Mouse (Mus musculus) hindbrain, embryonic 16.5 days (tissue): Measurements from ENCODE around the gene Npat. TPM values are rescaled to one million over a fixed set of nuclear protein-coding genes. Genes with fewer than 3 reads are reported as not detected.

ENCODE experiments used
- ATAC-seq: fragments of 200-750 bp; cut with Nextera tagmentation; 2 replicates; pipeline ENCODE4 v1.8.0; 2017; ENCODE audit warnings: moderate TSS enrichment, moderate library complexity
- H3K27ac ChIP-seq: fragments of 300-500 bp; sonication (generic); 2 replicates; pipeline ENCODE4 v1.5.1; 2014; ENCODE audit warnings: low read depth, mild to moderate bottlenecking, control low read depth, low read length, moderate library complexity
- H3K27me3 ChIP-seq: fragments of 300-500 bp; sonication (generic); replicated peaks from 2 replicates; pipeline ENCODE4 v1.6.1; 2014; ENCODE audit warnings: low read length; ENCODE audit not compliant: control insufficient read depth, insufficient read depth
- H3K36me3 ChIP-seq: fragments of 300-500 bp; sonication (generic); 2 replicates; pipeline ENCODE4 v1.6.1; 2014; ENCODE audit warnings: mild to moderate bottlenecking, low read length, moderate library complexity, mixed read lengths; ENCODE audit not compliant: control insufficient read depth, insufficient read depth
- H3K4me1 ChIP-seq: fragments of 300-500 bp; sonication (generic); 2 replicates; pipeline ENCODE4 v1.6.1; 2014; ENCODE audit warnings: low read depth, low read length; ENCODE audit not compliant: control insufficient read depth, insufficient read depth
- H3K4me2 ChIP-seq: fragments of 300-500 bp; sonication (generic); 2 replicates; pipeline ENCODE4 v1.6.1; 2014; ENCODE audit warnings: mild to moderate bottlenecking, low read length, control low read depth, moderate library complexity
- H3K4me3 ChIP-seq: fragments of 300-500 bp; sonication (generic); 2 replicates; pipeline ENCODE4 v1.5.1; 2014; ENCODE audit warnings: mild to moderate bottlenecking, low read length, control low read depth, moderate library complexity
- H3K9ac ChIP-seq: fragments of 300-500 bp; sonication (generic); 2 replicates; pipeline ENCODE4 v1.6.1; 2014; ENCODE audit warnings: low read depth, mild to moderate bottlenecking, control low read depth, low read length, moderate library complexity
- H3K9me3 ChIP-seq: fragments of 300-500 bp; sonication (generic); 2 replicates; pipeline ENCODE4 v1.6.1; 2014; ENCODE audit warnings: mild to moderate bottlenecking, low read length, moderate library complexity; ENCODE audit not compliant: control insufficient read depth
- WGBS: fragments of 180-500 bp; shearing (Covaris S2); extraction: QIAGEN DNeasy Blood & Tissue Kit; methylation state at CpG from one replicate; pipeline ENCODE4 v1.1.7; 2014; 5-methylcytosine and 5-hydroxymethylcytosine counted together
- polyA plus RNA-seq: library from polyadenylated mRNA; unstranded; fragments of >200 nt; fragmentation: Nextera tagmentation; extraction: Ambion mirVana; gene quantifications from 2 replicates; pipeline ENCODE4 v1.2.1, GENCODE M21; 2015

The Npat gene
- 9.5 and 11.4 TPM in 2 replicates for polyA plus RNA-seq

DNA sequence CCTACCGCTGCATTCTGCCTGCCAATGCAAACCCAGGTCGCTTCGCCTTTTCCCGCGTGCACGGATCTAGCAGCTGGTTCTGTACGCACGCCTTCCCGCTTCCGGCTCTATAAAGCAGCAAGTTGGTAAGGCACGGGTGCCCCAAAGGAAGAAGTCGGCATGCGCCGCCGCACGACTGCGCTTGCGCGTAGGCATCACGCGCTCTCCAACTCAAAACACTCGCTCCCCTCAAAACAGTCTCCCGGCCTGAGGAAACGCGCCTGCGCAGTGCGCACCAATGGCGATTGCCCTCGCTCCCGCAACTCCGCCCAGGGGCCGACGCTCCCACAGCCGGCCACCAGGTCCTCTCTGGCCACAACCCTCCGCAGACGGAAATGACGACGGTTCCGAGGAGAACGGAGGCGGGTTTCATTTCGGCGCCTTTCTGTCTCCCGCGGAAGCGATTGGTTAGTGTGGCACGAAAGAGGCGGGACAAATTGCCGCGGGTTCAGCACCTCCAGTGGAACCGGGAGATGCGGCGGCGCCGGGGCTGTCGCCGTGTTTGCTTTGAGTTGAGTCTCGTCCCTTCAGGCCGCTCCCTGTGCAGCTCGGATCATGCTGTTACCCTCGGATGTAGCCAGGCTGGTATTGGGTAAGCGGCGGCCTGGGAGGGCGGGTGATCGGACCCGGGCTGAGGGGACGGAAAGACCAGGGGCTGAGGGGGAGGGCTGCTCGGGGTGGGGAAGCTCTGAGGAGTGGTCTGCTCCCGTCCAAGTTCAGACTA is at the start of gene Npat, which contains the start of gene Atm:
Npat (plus strand) TSS at position 490 of the 763 bp plus-strand sequence.
Atm (minus strand) TSS at position 183 of the 763 bp plus-strand sequence.
- Histone ChIP-seq H3K9ac (peak within 1 kb of the TSS; percentile 83), H3K27ac (peak within 1 kb of the TSS; percentile 80), H3K27me3 (no peaks in the 10 kb centered on the region), H3K4me2 (peak within 1 kb of the TSS; percentile 99), H3K4me3 (peak within 1 kb of the TSS; percentile 67), H3K9me3 (no peaks in the 10 kb centered on the region), H3K36me3 (0 out of 2 replicates have a peak, but pooled peaks cover 2% of the 10 kb centered on the region), H3K4me1 (peaks cover 21% of the 10 kb centered on the region)
- ATAC-seq = peak; percentile 100
- WGBS = 0% methylated on average over 59 of the region's 69 CpGs

DNA sequence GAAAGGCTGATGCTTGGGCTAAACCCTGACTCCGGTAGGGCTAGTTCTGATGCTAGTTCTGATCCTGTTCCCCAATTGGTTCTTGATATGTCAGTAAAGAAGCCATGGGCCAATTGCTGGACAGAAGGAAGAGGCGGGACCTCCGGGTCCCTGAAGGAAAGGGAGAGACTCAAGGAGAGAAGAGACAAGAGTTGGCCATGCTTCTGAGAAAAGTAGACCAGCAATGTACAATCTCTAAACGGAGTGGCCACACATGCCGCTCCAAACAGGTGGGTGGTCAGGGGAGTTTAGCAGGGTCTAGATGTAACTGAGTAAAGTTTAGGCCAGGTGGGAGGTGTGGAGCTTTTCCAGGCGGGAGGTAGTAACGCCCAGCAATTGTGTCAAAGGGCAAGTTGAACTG is 28.8 kb upstream of the Npat start:
- H3K27ac ChIP-seq = no peak overlapping the region
- 90% methylated on average over 7 of the region's 7 CpGs for WGBS
- no peak overlapping the region for H3K4me2 ChIP-seq
- no peaks in the 10 kb centered on the region for H3K4me1 ChIP-seq
- H3K4me3 ChIP-seq = no peak overlapping the region
- ATAC-seq = no peak
- H3K27me3 ChIP-seq = no peaks in the 10 kb centered on the region
- H3K9ac ChIP-seq = no peak overlapping the region
- H3K9me3 ChIP-seq = no peaks in the 10 kb centered on the region
- H3K36me3 ChIP-seq = peaks cover 6% of the 10 kb centered on the region; the same call in 1 of the 2 replicates

DNA sequence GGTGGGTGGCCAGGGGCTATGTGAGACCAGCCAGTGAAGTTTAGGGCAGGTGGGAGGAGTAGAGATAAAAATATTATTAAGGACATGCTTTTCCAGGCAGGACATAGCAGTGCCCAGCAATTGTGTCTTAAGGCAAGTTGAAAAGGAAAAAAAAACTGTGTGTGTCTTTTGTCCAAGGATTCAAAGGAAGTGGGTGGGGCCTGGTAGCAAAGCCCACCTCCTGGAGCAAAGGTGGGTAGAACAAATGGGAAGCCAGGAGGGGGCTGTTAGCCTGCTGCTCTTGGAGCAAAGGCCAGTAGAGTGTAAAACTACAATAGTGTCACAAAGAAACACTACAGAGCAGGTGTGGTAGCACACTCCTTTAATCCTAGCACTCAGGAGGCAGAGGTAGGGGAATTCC is 22.8 kb upstream of the Npat start:
- no peaks in the 10 kb centered on the region for H3K9me3 ChIP-seq
- no peaks in the 10 kb centered on the region for H3K4me1 ChIP-seq
- no peak for ATAC-seq
- H3K27ac ChIP-seq = no peak overlapping the region
- no peaks in the 10 kb centered on the region for H3K36me3 ChIP-seq
- no peak overlapping the region for H3K9ac ChIP-seq
- H3K4me2 ChIP-seq = no peak overlapping the region
- no peak overlapping the region for H3K4me3 ChIP-seq
- H3K27me3 ChIP-seq = no peaks in the 10 kb centered on the region

DNA sequence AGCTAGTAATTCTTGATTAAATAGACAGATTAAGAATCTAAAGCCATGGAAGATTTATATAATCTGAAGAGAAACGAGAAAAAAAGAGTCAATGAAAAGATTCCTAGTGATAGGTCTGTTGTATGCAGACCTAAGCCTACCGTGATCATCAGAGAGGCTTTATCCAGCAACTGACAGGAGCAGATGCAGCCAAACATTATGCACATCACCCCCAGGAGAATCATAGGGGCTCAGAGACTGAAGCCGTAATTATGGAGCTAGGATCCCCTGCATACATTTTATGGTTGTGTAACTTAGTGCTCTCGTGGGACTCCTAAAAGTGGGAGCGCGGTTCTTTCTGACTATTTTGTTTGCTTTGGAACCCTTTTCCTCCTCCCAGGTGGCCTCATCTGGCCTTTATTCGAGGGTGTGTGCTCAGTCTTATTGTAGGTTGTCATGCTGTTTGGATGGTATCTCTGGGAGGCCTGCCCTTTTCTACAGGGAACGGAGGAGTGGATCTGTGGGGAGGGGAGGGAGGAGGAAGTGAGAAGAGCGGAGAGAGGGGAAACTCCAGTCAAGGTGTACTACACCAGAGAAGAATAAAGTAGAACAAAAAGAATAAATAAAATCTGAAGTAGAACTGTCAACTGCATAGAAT is 19.4 kb upstream of the Npat start:
- Histone ChIP-seq H3K4me2 (no peak overlapping the region), H3K36me3 (peaks cover 7% of the 10 kb centered on the region), H3K27ac (no peak overlapping the region), H3K4me1 (no peaks in the 10 kb centered on the region), H3K27me3 (no peaks in the 10 kb centered on the region), H3K9me3 (no peaks in the 10 kb centered on the region), H3K9ac (no peak overlapping the region), H3K4me3 (no peak overlapping the region)
- ATAC-seq = no peak
- WGBS = 59% methylated on average over 9 of the region's 9 CpGs

DNA sequence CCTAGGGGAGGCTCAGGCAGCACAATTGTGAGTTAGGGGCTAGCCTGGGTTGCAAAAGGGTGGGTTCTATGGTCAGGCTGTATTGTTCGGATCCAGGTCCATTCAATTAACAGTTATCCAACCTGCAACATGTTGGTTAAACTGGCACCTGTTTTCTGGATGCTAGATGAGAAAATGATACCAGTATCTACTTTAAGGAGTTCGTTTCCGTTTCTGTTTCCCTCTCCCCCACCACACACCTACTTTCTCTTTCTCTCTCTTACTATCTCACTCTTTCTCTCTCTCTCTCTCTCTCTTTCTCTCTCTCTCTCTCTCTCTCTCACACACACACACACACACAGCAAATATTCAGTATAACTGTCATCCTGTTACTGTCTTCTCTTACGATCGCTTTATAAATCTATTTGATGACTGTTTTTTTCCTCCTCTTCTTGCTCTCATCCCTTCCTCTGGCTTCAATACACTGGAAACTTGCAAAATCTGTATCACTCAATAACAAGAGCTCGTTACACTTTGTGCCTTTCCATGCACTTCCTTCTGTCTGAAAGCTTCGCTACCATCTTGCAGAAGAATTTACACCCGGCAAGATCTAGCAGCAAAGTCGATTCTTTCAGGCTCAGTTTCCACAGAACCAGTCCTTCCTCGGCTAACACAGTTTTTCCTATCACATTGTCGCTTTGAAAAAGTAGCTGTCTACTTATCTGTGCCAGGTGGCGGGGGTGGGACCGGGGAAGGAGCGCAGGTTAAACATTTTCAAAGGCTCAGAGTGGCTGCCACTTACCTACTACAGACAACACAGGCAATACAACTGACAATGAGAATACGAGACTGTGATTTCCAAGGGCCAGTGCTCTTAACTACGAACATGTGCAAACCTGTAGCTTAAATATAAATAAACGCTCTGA is 1.2 kb upstream of the Npat start:
- peak overlapping the region; percentile 67 for H3K4me3 ChIP-seq
- H3K27me3 ChIP-seq = no peaks in the 10 kb centered on the region
- no peak for ATAC-seq
- H3K27ac ChIP-seq = peak overlapping the region; percentile 68
- H3K36me3 ChIP-seq = 0 out of 2 replicates have a peak, but pooled peaks cover 4% of the 10 kb centered on the region
- H3K9ac ChIP-seq = peak overlapping the region; percentile 67
- H3K4me2 ChIP-seq = peak overlapping the region; percentile 99
- no peaks in the 10 kb centered on the region for H3K9me3 ChIP-seq
- peaks cover 21% of the 10 kb centered on the region for H3K4me1 ChIP-seq
- WGBS = 20% methylated on average over 17 of the region's 17 CpGs

DNA sequence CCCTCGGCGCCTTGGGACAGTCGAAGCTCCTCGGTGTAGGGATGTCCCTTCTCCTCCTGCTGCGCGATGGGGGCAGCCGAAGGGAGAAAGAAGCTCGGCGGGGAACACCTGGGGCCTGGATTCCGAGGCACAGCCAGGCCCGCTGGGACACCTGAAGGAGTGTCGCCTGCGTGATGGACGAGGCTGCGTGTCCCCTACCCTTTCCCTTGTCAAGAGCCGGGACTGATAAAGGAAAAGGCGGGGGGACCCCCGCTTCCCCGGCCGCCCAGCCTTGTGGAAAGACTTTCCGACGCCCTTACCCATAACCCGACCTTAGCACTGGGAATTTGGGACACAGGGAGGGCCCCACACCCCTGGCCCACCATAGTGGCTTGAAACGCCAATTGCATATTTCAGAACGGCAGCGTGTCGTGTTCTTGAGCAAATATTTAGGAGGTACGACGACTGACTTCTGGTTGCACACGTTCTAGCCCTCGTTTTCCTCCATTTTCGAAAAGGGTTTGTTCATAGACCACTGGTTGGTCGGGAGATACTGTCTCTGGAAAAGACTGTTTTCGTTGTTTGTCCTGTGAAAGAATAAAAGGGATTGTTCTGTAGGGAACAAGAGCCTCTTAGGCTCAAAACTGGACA is 604 bp downstream of the Npat start:
- peak overlapping the region; percentile 67 for H3K4me3 ChIP-seq
- H3K27me3 ChIP-seq = no peaks in the 10 kb centered on the region
- no peaks in the 10 kb centered on the region for H3K36me3 ChIP-seq
- peaks cover 21% of the 10 kb centered on the region for H3K4me1 ChIP-seq
- no peak for ATAC-seq
- H3K9ac ChIP-seq = peak overlapping the region; percentile 83
- peak overlapping the region; percentile 94 for H3K4me2 ChIP-seq
- no peaks in the 10 kb centered on the region for H3K9me3 ChIP-seq
- under 1% methylated on average over 29 of the region's 34 CpGs for WGBS
- H3K27ac ChIP-seq = peak overlapping the region; percentile 80

DNA sequence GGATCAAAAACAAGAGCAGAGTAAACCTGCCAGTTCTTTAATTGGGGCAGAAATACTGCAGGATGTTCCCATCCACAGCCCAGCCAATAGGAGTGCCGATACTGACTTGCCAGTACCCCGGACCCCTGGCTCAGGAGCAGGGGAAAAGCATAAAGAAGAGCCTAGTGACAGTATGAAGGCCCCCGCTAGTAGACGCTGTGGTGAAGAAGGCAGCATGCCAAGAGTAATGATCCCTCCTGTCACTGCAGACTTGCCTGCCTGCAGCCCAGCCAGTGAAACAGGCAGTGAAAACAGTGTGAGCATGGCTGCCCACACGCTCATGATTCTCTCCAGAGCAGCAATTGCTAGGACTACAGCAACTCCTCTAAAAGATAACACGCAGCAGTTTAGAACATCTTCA is 33.8 kb downstream of the Npat start:
- Histone ChIP-seq H3K9ac (no peak overlapping the region), H3K4me3 (no peak overlapping the region), H3K9me3 (no peaks in the 10 kb centered on the region), H3K4me1 (no peaks in the 10 kb centered on the region), H3K27ac (no peak overlapping the region), H3K27me3 (no peaks in the 10 kb centered on the region), H3K4me2 (no peak overlapping the region), H3K36me3 (peaks cover 28% of the 10 kb centered on the region)
- 79% methylated on average over 6 of the region's 6 CpGs for WGBS
- no peak for ATAC-seq

DNA sequence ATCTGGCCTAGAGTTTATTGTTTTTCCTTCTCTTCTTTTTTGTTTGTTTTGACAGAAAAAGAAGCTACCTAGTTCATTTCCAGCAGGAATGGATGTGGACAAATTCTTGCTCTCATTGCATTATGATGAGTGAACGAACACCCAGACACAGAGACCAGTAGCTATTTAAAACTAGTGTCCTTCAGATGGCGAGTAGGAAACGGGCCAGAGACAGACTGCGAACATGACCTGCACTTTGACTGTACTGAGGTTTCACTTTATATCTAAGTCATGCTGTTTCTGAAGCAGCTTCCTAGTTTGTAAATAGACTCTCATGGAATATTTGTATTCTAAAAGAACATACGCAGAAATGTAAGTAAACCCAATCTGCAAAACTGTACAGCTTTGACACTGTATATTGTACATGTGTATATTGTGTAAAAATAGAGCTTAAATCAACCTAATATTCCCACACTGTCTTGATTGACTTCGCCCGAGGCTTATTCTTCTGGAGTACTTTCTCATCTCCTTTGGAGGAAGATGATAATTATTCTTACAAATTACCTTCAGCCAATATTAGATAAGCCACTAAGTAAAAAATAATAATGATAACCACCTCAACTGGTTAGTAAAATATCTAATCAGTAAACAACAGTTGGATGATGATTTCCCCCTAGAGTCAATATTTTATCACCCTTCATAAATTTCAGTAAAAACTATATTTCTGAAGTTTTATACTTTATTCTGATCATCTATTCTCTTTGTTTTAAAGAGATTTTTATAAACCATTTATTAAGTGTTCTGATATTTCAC is 35.9 kb downstream of the Npat start:
- Histone ChIP-seq H3K36me3 (peaks cover 25% of the 10 kb centered on the region), H3K27ac (no peak overlapping the region), H3K27me3 (no peaks in the 10 kb centered on the region), H3K4me2 (no peak overlapping the region), H3K4me1 (no peaks in the 10 kb centered on the region), H3K9me3 (no peaks in the 10 kb centered on the region), H3K9ac (no peak overlapping the region), H3K4me3 (no peak overlapping the region)
- no peak for ATAC-seq
- 96% methylated on average over 7 of the region's 7 CpGs for WGBS
